Mouse (Mus musculus) liver, embryonic 15.5 days (tissue): ENCODE measurements around the gene Arhgef19. TPM values are rescaled to one million over a fixed set of nuclear protein-coding genes. Genes with fewer than 3 reads are reported as not detected.

ENCODE experiments used
- ATAC-seq: fragments of 200-750 bp; cut with Nextera tagmentation; 2 replicates; pipeline ENCODE4 v1.8.0; 2017; ENCODE audit warnings: moderate number of reproducible peaks, mild to moderate bottlenecking, moderate library complexity; ENCODE audit not compliant: insufficient read depth
- H3K27ac ChIP-seq: fragments of 300-500 bp; sonication (generic); replicated peaks from 2 replicates; pipeline ENCODE4 v1.5.1; 2015; ENCODE audit warnings: mild to moderate bottlenecking, inconsistent platforms
- H3K27me3 ChIP-seq: fragments of 300-500 bp; sonication (generic); 2 replicates; pipeline ENCODE4 v1.6.1; 2015; ENCODE audit warnings: mild to moderate bottlenecking, inconsistent platforms
- H3K36me3 ChIP-seq: fragments of 300-500 bp; sonication (generic); replicated peaks from 2 replicates; pipeline ENCODE4 v1.6.1; 2015; ENCODE audit warnings: moderate library complexity, mild to moderate bottlenecking, inconsistent platforms
- H3K4me1 ChIP-seq: fragments of 300-500 bp; sonication (generic); replicated peaks from 2 replicates; pipeline ENCODE4 v1.6.1; 2015; ENCODE audit warnings: inconsistent platforms
- H3K4me2 ChIP-seq: fragments of 300-500 bp; sonication (generic); 2 replicates; pipeline ENCODE4 v1.6.1; 2015; ENCODE audit warnings: moderate library complexity, mild to moderate bottlenecking, inconsistent platforms
- H3K4me3 ChIP-seq: fragments of 300-500 bp; sonication (generic); replicated peaks from 2 replicates; pipeline ENCODE4 v1.5.1; 2015; ENCODE audit warnings: mild to moderate bottlenecking, inconsistent platforms
- H3K9ac ChIP-seq: fragments of 300-500 bp; sonication (generic); 2 replicates; pipeline ENCODE4 v1.6.1; 2015; ENCODE audit warnings: moderate library complexity, mild to moderate bottlenecking, inconsistent platforms
- H3K9me3 ChIP-seq: fragments of 300-500 bp; sonication (generic); replicated peaks from 2 replicates; pipeline ENCODE4 v1.6.1; 2016; ENCODE audit warnings: inconsistent platforms
- WGBS: fragments of 180-500 bp; shearing (Covaris S2); methylation state at CpG from one replicate; pipeline ENCODE4 v1.1.7; 2015; ENCODE audit warnings: mixed read lengths; ENCODE audit not compliant: insufficient replicate concordance; 5-methylcytosine and 5-hydroxymethylcytosine counted together
- polyA plus RNA-seq: library from polyadenylated mRNA; unstranded; fragments of >200 nt; fragmentation: Nextera tagmentation; extraction: Ambion mirVana; gene quantifications from 2 replicates; pipeline ENCODE4 v1.2.1, GENCODE M21; 2015

The Arhgef19 gene
- polyA plus RNA-seq, 1 experiment from 2014 or later = 1.5 TPM

- Histone ChIP-seq H3K9ac (no peak overlapping the region), H3K4me2 (peak overlapping the region; percentile 57), H3K4me1 (peaks cover 15% of the 10 kb centered on the region), H3K27ac (no peak overlapping the region), H3K36me3 (no peaks in the 10 kb centered on the region), H3K27me3 (peaks cover 77% of the 10 kb centered on the region), H3K4me3 (no peak overlapping the region), H3K9me3 (no peaks in the 10 kb centered on the region)
- no peak for ATAC-seq
- 14% methylated on average over 11 of the region's 11 CpGs for WGBS
Measured at GRCm38 (mm10) chr4:141248614-141248978, 9.3 kb downstream of the Arhgef19 start.

DNA sequence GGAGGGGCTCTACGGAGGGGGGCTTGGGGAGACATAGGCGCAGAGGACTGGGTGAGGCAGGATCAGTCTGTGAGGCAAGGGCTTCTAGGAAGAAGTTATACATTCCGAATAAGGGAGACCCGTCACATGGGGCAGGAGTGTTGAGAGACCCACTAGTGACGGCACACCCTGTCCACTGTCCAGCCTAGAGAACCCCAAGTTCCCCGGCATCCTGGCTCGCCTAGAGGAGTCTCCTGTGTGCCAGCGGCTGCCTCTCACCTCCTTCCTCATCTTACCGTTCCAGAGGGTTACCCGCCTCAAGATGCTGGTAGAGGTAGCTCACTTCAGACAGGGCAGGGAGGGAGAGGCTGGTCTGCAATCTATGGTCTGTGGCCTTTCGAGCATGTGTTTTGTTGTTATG lies 10.1 kb downstream of the Arhgef19 start:
- Histone ChIP-seq H3K4me3 (no peak overlapping the region), H3K27ac (no peak overlapping the region), H3K36me3 (no peaks in the 10 kb centered on the region), H3K9ac (no peak overlapping the region), H3K27me3 (peaks cover 73% of the 10 kb centered on the region), H3K4me2 (no peak overlapping the region), H3K9me3 (no peaks in the 10 kb centered on the region), H3K4me1 (peaks cover 15% of the 10 kb centered on the region)
- WGBS = 55% methylated on average over 11 of the region's 11 CpGs
- no peak for ATAC-seq

DNA sequence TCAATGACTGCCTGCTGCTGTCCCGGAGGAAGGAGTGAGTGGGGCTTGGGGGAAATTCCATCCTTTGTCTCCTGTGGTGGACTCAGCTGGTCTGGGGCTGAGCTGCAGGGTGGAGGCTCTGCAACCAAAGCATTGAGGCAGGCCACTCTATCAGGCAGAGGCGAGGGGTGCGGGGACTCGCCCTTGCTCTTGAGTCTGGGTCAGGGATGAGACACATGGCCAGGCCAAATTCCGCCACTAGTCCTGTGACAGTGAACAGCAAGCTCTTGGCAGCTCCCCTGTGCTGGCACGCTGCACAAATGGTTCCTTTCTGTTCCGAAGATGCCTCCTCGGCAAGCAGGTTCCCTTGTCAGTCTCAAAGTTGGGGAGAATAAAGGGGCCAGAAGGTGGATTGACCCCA lies 11.8 kb downstream of the Arhgef19 start:
- H3K36me3 ChIP-seq = no peaks in the 10 kb centered on the region
- no peak overlapping the region for H3K9ac ChIP-seq
- peaks cover 15% of the 10 kb centered on the region for H3K4me1 ChIP-seq
- WGBS = 69% methylated on average over 8 of the region's 8 CpGs
- H3K4me3 ChIP-seq = no peak overlapping the region
- no peaks in the 10 kb centered on the region for H3K9me3 ChIP-seq
- ATAC-seq = no peak
- peaks cover 56% of the 10 kb centered on the region for H3K27me3 ChIP-seq
- no peak overlapping the region for H3K27ac ChIP-seq
- no peak overlapping the region for H3K4me2 ChIP-seq

- Histone ChIP-seq H3K4me1 (peaks cover 10% of the 10 kb centered on the region), H3K9me3 (no peaks in the 10 kb centered on the region), H3K4me2 (no peak overlapping the region), H3K36me3 (no peaks in the 10 kb centered on the region), H3K27ac (no peak overlapping the region), H3K27me3 (peaks cover 41% of the 10 kb centered on the region), H3K9ac (no peak overlapping the region), H3K4me3 (no peak overlapping the region)
- WGBS = 43% methylated on average over 2 of the region's 2 CpGs
- ATAC-seq = no peak
Measured at GRCm38 (mm10) chr4:141252641-141253040, 13.3 kb downstream of the Arhgef19 start.

- Histone ChIP-seq H3K9ac (no peak overlapping the region), H3K36me3 (no peaks in the 10 kb centered on the region), H3K27me3 (peaks cover 25% of the 10 kb centered on the region), H3K4me2 (no peak overlapping the region), H3K9me3 (no peaks in the 10 kb centered on the region), H3K27ac (no peak overlapping the region), H3K4me1 (no peaks in the 10 kb centered on the region), H3K4me3 (no peak overlapping the region)
- no peak for ATAC-seq
- 72% methylated on average over 16 of the region's 16 CpGs for WGBS
Measured at GRCm38 (mm10) chr4:141254234-141254633, 14.9 kb downstream of the Arhgef19 start.

- no peak for ATAC-seq
- Histone ChIP-seq H3K9ac (no peak overlapping the region), H3K4me2 (no peak overlapping the region), H3K4me1 (no peaks in the 10 kb centered on the region), H3K27ac (no peak overlapping the region), H3K36me3 (no peaks in the 10 kb centered on the region), H3K9me3 (no peaks in the 10 kb centered on the region), H3K4me3 (no peak overlapping the region), H3K27me3 (peaks cover 5% of the 10 kb centered on the region; the same call in 1 of the 2 replicates)
- WGBS = 57% methylated on average over 5 of the region's 5 CpGs
Measured at GRCm38 (mm10) chr4:141257440-141257839, 18.1 kb downstream of the Arhgef19 start.

DNA sequence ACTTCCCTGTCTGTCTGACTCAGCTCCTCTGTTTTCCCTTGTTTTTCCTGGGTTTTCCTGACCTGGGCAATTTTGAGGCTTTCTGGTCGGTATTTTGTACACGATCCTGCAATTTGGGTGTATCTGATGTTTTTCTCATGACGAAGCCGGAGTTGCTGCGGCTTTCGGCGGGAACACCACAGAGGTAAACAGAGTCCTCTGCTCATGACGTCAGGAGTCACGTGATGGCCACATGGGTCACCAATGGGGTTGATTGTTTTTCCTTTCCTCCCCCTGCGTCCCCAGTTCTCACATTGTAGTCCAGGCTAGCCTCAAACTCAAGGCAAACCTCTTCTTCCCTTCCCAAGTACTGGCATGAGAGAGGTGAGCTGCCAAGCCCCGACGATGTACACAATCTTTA lies 20.1 kb downstream of the Arhgef19 start:
- no peak overlapping the region for H3K9ac ChIP-seq
- no peak overlapping the region for H3K4me2 ChIP-seq
- H3K27ac ChIP-seq = no peak overlapping the region
- no peaks in the 10 kb centered on the region for H3K9me3 ChIP-seq
- no peak overlapping the region for H3K4me3 ChIP-seq
- H3K4me1 ChIP-seq = no peaks in the 10 kb centered on the region
- no peaks in the 10 kb centered on the region for H3K36me3 ChIP-seq
- WGBS = 73% methylated on average over 12 of the region's 12 CpGs
- no peak for ATAC-seq
- no peaks in the 10 kb centered on the region for H3K27me3 ChIP-seq

DNA sequence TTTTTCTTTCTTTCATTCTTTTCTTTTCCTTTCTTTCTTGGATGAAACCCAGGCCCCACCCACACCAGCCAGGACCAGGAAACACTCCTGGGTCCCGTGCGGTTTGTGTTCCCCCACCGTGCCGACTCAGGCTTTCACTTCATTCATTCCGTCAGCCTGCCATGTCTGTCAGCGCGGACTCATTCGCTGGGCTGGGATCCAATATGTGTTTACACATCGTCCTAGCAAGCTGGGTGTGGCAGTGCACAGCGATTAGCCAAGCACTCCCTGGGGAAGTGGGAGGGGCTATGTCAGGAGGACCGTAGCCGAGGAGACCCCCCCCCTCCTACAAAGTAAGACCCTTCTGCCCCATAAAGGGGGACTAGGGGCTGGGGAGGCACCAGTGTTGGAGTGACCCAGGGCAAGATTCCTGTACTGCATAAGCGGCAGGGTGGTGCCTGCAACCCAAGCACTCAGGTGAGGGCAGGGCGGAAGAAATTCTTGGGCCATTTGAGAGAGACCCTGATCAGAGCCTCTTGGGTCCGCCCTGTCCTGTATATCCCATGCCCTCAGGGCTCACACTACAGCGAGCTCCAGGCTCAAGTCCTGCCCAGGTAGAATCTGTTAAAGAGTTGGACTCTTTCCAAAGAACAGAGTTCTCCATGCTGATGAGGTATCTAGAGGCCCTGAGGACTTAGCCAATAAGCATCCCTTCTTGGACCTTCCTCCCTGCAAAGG lies 20.9 kb downstream of the Arhgef19 start:
- no peaks in the 10 kb centered on the region for H3K36me3 ChIP-seq
- H3K9ac ChIP-seq = no peak overlapping the region
- WGBS = 60% methylated on average over 16 of the region's 16 CpGs
- 0 out of 2 replicates have a peak overlapping the region, but pooled peaks have one; percentile 6 for H3K4me2 ChIP-seq
- H3K27me3 ChIP-seq = no peaks in the 10 kb centered on the region
- no peak overlapping the region for H3K4me3 ChIP-seq
- no peaks in the 10 kb centered on the region for H3K4me1 ChIP-seq
- ATAC-seq = no peak
- no peaks in the 10 kb centered on the region for H3K9me3 ChIP-seq
- H3K27ac ChIP-seq = no peak overlapping the region

- H3K9me3 ChIP-seq = no peaks in the 10 kb centered on the region
- no peak overlapping the region for H3K9ac ChIP-seq
- H3K27ac ChIP-seq = no peak overlapping the region
- no peaks in the 10 kb centered on the region for H3K27me3 ChIP-seq
- H3K36me3 ChIP-seq = no peaks in the 10 kb centered on the region
- no peaks in the 10 kb centered on the region for H3K4me1 ChIP-seq
- no peak overlapping the region for H3K4me3 ChIP-seq
- 57% methylated on average over 10 of the region's 10 CpGs for WGBS
- no peak for ATAC-seq
- H3K4me2 ChIP-seq = no peak overlapping the region
Measured at GRCm38 (mm10) chr4:141262906-141263637, 23.8 kb downstream of the Arhgef19 start.

DNA sequence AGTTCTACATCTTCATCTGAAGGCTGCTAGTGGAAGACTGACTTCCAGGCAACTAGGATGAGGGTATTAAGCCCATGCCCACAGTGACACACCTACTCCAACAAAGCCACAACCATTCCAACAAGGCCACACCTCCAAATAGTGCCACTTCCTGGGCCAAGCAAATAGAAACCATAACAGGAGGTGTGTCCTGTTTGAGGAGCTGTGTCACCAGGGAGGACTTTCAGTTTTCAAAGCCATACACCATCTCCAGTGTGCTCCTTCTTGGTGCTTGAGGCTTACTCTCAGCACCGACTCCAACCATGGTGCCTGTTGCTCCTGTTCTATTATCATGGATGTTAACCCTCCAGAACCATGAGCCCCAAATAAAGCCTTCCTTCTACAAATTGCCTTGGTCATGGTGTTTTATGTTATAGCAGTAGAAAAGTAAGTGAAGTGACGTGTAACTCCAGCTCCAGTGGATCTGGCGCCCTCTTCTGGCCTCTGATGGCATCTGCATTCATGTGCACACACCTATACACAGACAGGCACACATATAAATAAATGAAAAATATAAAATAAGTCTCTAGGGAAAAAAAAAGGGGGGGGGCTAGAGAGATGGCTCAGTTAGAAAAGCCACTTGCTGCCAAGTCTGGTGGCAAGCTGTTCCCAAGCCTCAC lies 26.8 kb downstream of the Arhgef19 start:
- Histone ChIP-seq H3K9me3 (no peaks in the 10 kb centered on the region), H3K9ac (no peak overlapping the region), H3K4me3 (no peak overlapping the region), H3K27ac (no peak overlapping the region), H3K27me3 (no peaks in the 10 kb centered on the region), H3K4me2 (no peak overlapping the region), H3K36me3 (no peaks in the 10 kb centered on the region), H3K4me1 (no peaks in the 10 kb centered on the region)
- no peak for ATAC-seq
- 67% methylated on average over 3 of the region's 3 CpGs for WGBS

- Histone ChIP-seq H3K4me2 (no peak overlapping the region), H3K27ac (no peak overlapping the region), H3K27me3 (no peaks in the 10 kb centered on the region), H3K4me3 (no peak overlapping the region), H3K36me3 (no peaks in the 10 kb centered on the region), H3K9me3 (no peaks in the 10 kb centered on the region), H3K9ac (no peak overlapping the region), H3K4me1 (peaks cover 4% of the 10 kb centered on the region; the same call in 1 of the 2 replicates)
- ATAC-seq = no peak
- WGBS = 56% methylated on average over 3 of the region's 3 CpGs
Measured at GRCm38 (mm10) chr4:141267250-141267649, 28.0 kb downstream of the Arhgef19 start.
